Mouse (Mus musculus): ENCODE results near the gene Pom121l2. TPM values are rescaled to one million over a fixed set of nuclear protein-coding genes. Genes with fewer than 3 reads are reported as not detected.
A peak's percentile ranks its signal among the peaks of the same experiment; 100 is the strongest.

Gene Pom121l2
- polyA plus RNA-seq, 1 experiment from 2014 or later = not detected

- Histone ChIP-seq H3K27me3 (ENCODE audit: insufficient read depth, low read length) (no peaks in the 10 kb centered on the region), H3K36me3 (ENCODE audit: insufficient read depth, low read length) (no peaks in the 10 kb centered on the region), H3K9me3 (replicated peaks; ENCODE audit: low read length) (no peaks in the 10 kb centered on the region), H3K4me2 (ENCODE audit: low read length) (no peak overlapping the region), H3K4me1 (replicated peaks; ENCODE audit: insufficient read depth, low read length) (no peaks in the 10 kb centered on the region), H3K27ac (no peak overlapping the region), H3K4me3 (replicated peaks; ENCODE audit: low read depth, low read length) (no peak overlapping the region), H3K9ac (ENCODE audit: low read depth, low read length) (no peak overlapping the region)
- no peak for DNase-seq (ENCODE audit: low spot score)
- TF ChIP-seq CTCF (IDR thresholded peaks at IDR 0.05; ENCODE audit: low read depth) = no peak
- WGBS = 39% methylated on average over 1 of the region's 1 CpGs
- ATAC-seq (replicated peaks; ENCODE audit: low FRiP score, low read depth) = no peak
These were observed 11.7 kb upstream of the Pom121l2 start for GRCm38 (mm10) chr13:21969269-21969668.

DNA sequence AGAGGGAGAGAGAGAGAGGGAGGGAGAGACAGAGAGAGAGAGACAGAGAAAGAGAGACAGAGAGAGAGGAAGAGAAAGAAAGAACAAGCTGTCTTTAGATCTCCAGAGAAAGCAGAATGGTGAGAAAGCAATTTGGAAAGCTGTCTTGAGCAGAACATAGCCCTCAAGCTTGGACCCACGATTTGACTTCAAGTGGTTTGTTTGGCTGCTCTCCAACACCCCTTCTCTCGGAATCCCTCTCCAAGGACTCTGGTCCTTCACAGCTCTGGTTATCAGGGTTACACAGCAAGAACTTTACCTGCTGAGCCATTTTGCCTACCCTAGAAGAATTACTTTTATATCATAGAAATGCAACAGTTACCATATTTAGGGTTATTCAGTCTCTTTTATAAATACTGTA is 11.2 kb upstream of the Pom121l2 start:
- DNase-seq (ENCODE audit: low spot score) = no peak
- Histone ChIP-seq H3K4me1 (replicated peaks; ENCODE audit: insufficient read depth, low read length) (no peaks in the 10 kb centered on the region), H3K36me3 (ENCODE audit: insufficient read depth, low read length) (no peaks in the 10 kb centered on the region), H3K4me3 (replicated peaks; ENCODE audit: low read depth, low read length) (no peak overlapping the region), H3K27ac (no peak overlapping the region), H3K27me3 (ENCODE audit: insufficient read depth, low read length) (no peaks in the 10 kb centered on the region), H3K9ac (ENCODE audit: low read depth, low read length) (no peak overlapping the region), H3K4me2 (ENCODE audit: low read length) (no peak overlapping the region), H3K9me3 (replicated peaks; ENCODE audit: low read length) (no peaks in the 10 kb centered on the region)
- no peak for ATAC-seq (replicated peaks; ENCODE audit: low FRiP score, low read depth)
- no peak for TF ChIP-seq CTCF (IDR thresholded peaks at IDR 0.05; ENCODE audit: low read depth)
- 44% methylated on average over 2 of the region's 2 CpGs for WGBS

- WGBS = 41% methylated on average over 3 of the region's 3 CpGs
- DNase-seq (ENCODE audit: low spot score) (no peak), ATAC-seq (replicated peaks; ENCODE audit: low FRiP score, low read depth) (no peak)
- Histone ChIP-seq H3K36me3 (ENCODE audit: insufficient read depth, low read length) (no peaks in the 10 kb centered on the region), H3K9me3 (replicated peaks; ENCODE audit: low read length) (no peaks in the 10 kb centered on the region), H3K27me3 (ENCODE audit: insufficient read depth, low read length) (no peaks in the 10 kb centered on the region), H3K9ac (ENCODE audit: low read depth, low read length) (no peak overlapping the region), H3K4me2 (ENCODE audit: low read length) (no peak overlapping the region), H3K4me3 (replicated peaks; ENCODE audit: low read depth, low read length) (no peak overlapping the region), H3K27ac (no peak overlapping the region), H3K4me1 (replicated peaks; ENCODE audit: insufficient read depth, low read length) (no peaks in the 10 kb centered on the region)
- TF ChIP-seq CTCF (IDR thresholded peaks at IDR 0.05; ENCODE audit: low read depth) = no peak
These were observed 9.4 kb upstream of the Pom121l2 start for GRCm38 (mm10) chr13:21971641-21972040.

DNA sequence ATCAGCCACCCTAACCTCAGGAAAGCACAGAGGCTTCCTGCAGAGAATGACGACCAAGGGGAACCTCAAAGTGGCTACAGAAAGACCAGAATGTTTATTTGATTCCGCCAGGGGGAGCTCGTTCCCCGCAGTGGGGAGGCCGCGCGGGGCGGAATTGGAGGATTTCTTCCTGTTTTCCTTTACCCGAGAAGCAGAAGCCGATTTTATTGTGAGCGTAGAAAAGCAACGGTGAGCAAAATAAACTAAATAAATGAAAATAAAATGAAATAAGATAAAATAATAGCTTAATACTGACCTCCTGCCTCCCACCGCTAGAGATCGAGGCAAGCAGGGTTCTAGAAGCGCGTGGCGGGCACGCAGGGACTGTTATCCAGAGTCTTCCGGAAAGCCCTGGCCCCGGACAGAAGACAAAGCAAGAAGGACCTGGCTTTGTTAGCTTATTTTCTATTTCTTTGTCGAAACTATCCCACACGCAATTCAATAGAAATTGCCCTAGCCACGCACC is 6.7 kb upstream of the Pom121l2 start:
- Histone ChIP-seq H3K4me2 (ENCODE audit: low read length) (peak overlapping the region; percentile 47), H3K9me3 (replicated peaks; ENCODE audit: low read length) (no peaks in the 10 kb centered on the region), H3K9ac (ENCODE audit: low read depth, low read length) (peak overlapping the region; percentile 67), H3K27me3 (ENCODE audit: insufficient read depth, low read length) (no peaks in the 10 kb centered on the region), H3K4me1 (replicated peaks; ENCODE audit: insufficient read depth, low read length) (no peaks in the 10 kb centered on the region), H3K4me3 (replicated peaks; ENCODE audit: low read depth, low read length) (peak overlapping the region; percentile 75), H3K27ac (peak overlapping the region; percentile 91), H3K36me3 (ENCODE audit: insufficient read depth, low read length) (no peaks in the 10 kb centered on the region)
- TF ChIP-seq CTCF (IDR thresholded peaks at IDR 0.05; ENCODE audit: low read depth) = peak; percentile 97
- peak; percentile 96 for DNase-seq (ENCODE audit: low spot score)
- WGBS = 0% methylated on average over 23 of the region's 23 CpGs
- ATAC-seq (replicated peaks; ENCODE audit: low FRiP score, low read depth) = peak; percentile 72

DNA sequence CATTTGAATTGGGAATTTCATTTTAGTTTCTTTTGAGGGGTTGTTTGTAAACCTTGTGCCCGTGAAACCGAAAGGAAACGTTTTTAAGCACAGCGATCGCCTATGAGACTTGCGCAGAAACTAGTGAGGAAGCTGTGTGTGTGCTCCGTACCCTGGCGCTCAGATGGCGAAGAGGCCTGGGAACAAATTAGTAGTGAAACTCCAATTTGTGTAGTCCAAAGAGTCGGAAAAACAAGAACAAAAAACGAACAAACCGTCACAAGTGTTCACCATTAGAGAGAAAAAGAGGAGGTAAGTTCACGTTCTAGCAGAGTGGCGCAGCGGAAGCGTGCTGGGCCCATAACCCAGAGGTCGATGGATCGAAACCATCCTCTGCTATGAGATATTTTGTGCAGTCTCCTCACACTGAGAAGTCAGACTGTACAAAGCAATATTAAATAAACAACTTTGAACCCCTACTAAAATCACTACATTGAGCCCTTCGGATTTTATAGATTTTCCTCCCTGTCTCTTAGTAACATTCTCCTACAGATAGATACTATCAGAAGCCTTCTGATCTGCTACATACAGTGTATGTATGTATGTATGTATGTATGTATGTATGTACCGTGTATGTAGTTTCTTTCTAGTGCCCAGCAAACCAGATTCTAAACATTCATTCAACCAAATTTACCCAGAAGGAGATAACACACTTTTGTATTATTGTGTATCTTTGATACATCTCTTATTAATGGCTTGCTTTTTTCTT is 6.1 kb upstream of the Pom121l2 start:
- 4% methylated on average over 20 of the region's 20 CpGs for WGBS
- Histone ChIP-seq H3K4me3 (replicated peaks; ENCODE audit: low read depth, low read length) (peak overlapping the region; percentile 75), H3K27ac (peak overlapping the region; percentile 91), H3K27me3 (ENCODE audit: insufficient read depth, low read length) (no peaks in the 10 kb centered on the region), H3K9ac (ENCODE audit: low read depth, low read length) (peak overlapping the region; percentile 67), H3K4me1 (replicated peaks; ENCODE audit: insufficient read depth, low read length) (no peaks in the 10 kb centered on the region), H3K4me2 (ENCODE audit: low read length) (peak overlapping the region; percentile 47), H3K36me3 (ENCODE audit: insufficient read depth, low read length) (no peaks in the 10 kb centered on the region), H3K9me3 (replicated peaks; ENCODE audit: low read length) (no peaks in the 10 kb centered on the region)
- peak; percentile 80 for DNase-seq (ENCODE audit: low spot score)
- TF ChIP-seq CTCF (IDR thresholded peaks at IDR 0.05; ENCODE audit: low read depth) = no peak
- ATAC-seq (replicated peaks; ENCODE audit: low FRiP score, low read depth) = peak; percentile 94

DNA sequence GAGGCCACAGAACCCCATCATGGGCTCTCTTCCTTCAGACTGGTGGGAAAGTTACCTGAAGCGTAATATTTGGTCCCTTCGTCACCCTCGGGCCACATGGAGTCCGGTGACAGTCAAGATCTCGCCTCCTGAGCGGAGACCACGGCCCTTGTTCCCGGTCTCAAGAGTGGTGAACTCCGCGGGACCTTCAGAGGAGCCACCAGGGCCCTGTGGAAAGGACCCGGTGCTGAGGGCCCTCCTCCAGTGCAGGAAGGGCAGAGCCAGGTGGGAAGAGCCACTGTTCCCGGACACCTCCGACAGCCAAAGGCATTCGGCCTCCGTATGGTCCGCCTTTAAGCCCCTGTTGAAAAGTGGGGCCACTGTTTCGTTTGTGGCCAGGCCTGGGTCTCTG is 804 bp downstream of the Pom121l2 start:
- H3K9me3 ChIP-seq (replicated peaks; ENCODE audit: low read length) = no peaks in the 10 kb centered on the region
- no peak overlapping the region for H3K27ac ChIP-seq
- H3K4me3 ChIP-seq (replicated peaks; ENCODE audit: low read depth, low read length) = peak overlapping the region; percentile 52
- H3K27me3 ChIP-seq (ENCODE audit: insufficient read depth, low read length) = peaks cover 18% of the 10 kb centered on the region
- TF ChIP-seq CTCF (IDR thresholded peaks at IDR 0.05; ENCODE audit: low read depth) = no peak
- WGBS = 11% methylated on average over 17 of the region's 17 CpGs
- no peaks in the 10 kb centered on the region for H3K36me3 ChIP-seq (ENCODE audit: insufficient read depth, low read length)
- DNase-seq (ENCODE audit: low spot score) (no peak), ATAC-seq (replicated peaks; ENCODE audit: low FRiP score, low read depth) (0 out of 2 replicates have a peak, but pooled peaks have one; percentile 16)
- peaks cover 6% of the 10 kb centered on the region; the same call in 1 of the 2 replicates for H3K4me1 ChIP-seq (replicated peaks; ENCODE audit: insufficient read depth, low read length)
- H3K9ac ChIP-seq (ENCODE audit: low read depth, low read length) = peak overlapping the region; percentile 65
- H3K4me2 ChIP-seq (ENCODE audit: low read length) = peak overlapping the region; percentile 94

All from kidney, postnatal 0 days (tissue).